In the genomic region with DNA sequence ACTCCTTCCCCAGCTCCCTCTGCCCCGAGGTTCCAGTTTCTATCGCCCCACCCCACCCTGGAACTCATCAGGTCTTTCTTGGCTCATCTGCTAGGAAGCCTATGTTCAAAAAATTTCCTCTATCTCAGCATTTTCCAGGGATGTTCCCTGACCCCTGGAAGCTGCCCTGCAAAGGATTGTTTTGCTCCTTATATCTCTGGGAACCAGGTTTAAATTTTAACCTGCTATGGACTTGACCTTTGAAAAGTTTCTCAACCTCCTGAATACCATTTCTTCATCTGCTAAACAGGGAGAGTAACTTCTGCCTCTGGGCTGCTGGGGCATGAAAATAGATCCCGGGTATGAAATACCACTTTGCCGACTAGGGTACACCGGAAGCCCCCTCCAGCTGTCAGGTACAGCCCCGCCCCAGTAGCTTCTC, we compare ENCODE assay signal across 15 mouse cellular contexts. TPM values are rescaled to one million over a fixed set of nuclear protein-coding genes. Genes with fewer than 3 reads are reported as not detected.
A peak's percentile ranks its signal among the peaks of the same experiment; 100 is the strongest.
DNase-seq lines count a peak whose midpoint lies in the region; ATAC-seq and TF ChIP-seq lines count a peak whose summit lies in the region.
"Had no signal": no experiment of that assay in that cellular context is flagged by ENCODE, and none has a peak within 500 bp of the region (broad histone marks: within the 10 kb centered on the region; RNA-seq: fewer than 3 reads in every experiment).

No protein-coding gene starts in this region.

- H3K9ac ChIP-seq in CH12.LX (ENCODE audit: insufficient read depth, low read depth) = no peak overlapping the region
- H3K9ac ChIP-seq in hindbrain, postnatal 0 days (replicated peaks; ENCODE audit: low read length) = no peak overlapping the region
- H3K9ac ChIP-seq: forebrain, embryonic 15.5 days; hindbrain, embryonic 12.5 days; stomach, embryonic 15.5 days had no signal

- 67% methylated on average over 6 of the region's 6 CpGs for WGBS in hindbrain, postnatal 0 days

- TF ChIP-seq RAD21 in CH12.LX (IDR thresholded peaks at IDR 0.05; ENCODE audit: low read depth, low read length) = no peak

- H3K4me1 ChIP-seq in CH12.LX (ENCODE audit: control insufficient read depth in 1 of 2, insufficient read depth in 2 of 2) = peaks cover 5 to 22% of the 10 kb centered on the region in 2 experiments
- no peaks in the 10 kb centered on the region for H3K4me1 ChIP-seq in hindbrain, postnatal 0 days (ENCODE audit: insufficient read depth, low read length)
- H3K4me1 ChIP-seq: forebrain, embryonic 15.5 days; hindbrain, embryonic 12.5 days; stomach, embryonic 15.5 days had no signal

- DNase-seq in CH12.LX (ENCODE audit: extremely low read depth) = no peak
- DNase-seq in R1 (ENCODE audit: low read depth, low spot score) = peak; percentile 20
- DNase-seq in kidney, adult 8-10 months = peak; percentile 69 to 90
- DNase-seq in kidney, postnatal 36 days = peak; percentile 70 to 88
- DNase-seq in hindbrain, postnatal 0 days (ENCODE audit: low spot score) = no peak
- DNase-seq in cerebellum, postnatal 36 days = no peak
- DNase-seq in thymus, postnatal 14 days = no peak
- DNase-seq: adrenal gland, adult 2 months; cerebellum, postnatal 25 days; heart, postnatal 10 days; lung, postnatal 10 days; thymus, adult 2 months had no signal

- no peaks in the 10 kb centered on the region for H3K9me3 ChIP-seq in CH12.LX (replicated peaks; ENCODE audit: low read length)
- no peaks in the 10 kb centered on the region for H3K9me3 ChIP-seq in hindbrain, postnatal 0 days (ENCODE audit: low read length)
- H3K9me3 ChIP-seq: forebrain, embryonic 15.5 days; hindbrain, embryonic 12.5 days; stomach, embryonic 15.5 days had no signal

- no peaks in the 10 kb centered on the region for H3K36me3 ChIP-seq in CH12.LX (replicated peaks in 1 of 2; ENCODE audit: control insufficient read depth in 1 of 2, insufficient read depth in 1 of 2, low read length in 1 of 2)
- no peaks in the 10 kb centered on the region for H3K36me3 ChIP-seq in hindbrain, postnatal 0 days (ENCODE audit: insufficient read depth, low read length)
- H3K36me3 ChIP-seq: forebrain, embryonic 15.5 days; hindbrain, embryonic 12.5 days; stomach, embryonic 15.5 days had no signal

- no peaks in the 10 kb centered on the region for H3K27me3 ChIP-seq in CH12.LX (replicated peaks)
- no peaks in the 10 kb centered on the region for H3K27me3 ChIP-seq in hindbrain, postnatal 0 days (ENCODE audit: insufficient read depth, low read length)
- H3K27me3 ChIP-seq: forebrain, embryonic 15.5 days; hindbrain, embryonic 12.5 days; stomach, embryonic 15.5 days had no signal

- H3K27ac ChIP-seq in CH12.LX (ENCODE audit: insufficient read depth, low read depth) = no peak overlapping the region
- no peak overlapping the region for H3K27ac ChIP-seq in hindbrain, postnatal 0 days
- H3K27ac ChIP-seq: forebrain, embryonic 15.5 days; hindbrain, embryonic 12.5 days; stomach, embryonic 15.5 days had no signal

- no peak for TF ChIP-seq CTCF in CH12.LX (conservative IDR thresholded peaks at IDR 0.05 in 1 of 2, IDR thresholded peaks at IDR 0.05 in 1 of 2; ENCODE audit: low read depth in 2 of 2, low read length in 2 of 2)
- no peak for TF ChIP-seq CTCF in hindbrain, postnatal 0 days (IDR thresholded peaks at IDR 0.05; ENCODE audit: low read depth)

- in situ Hi-C loops in CH12.LX (cut with MboI; ENCODE audit: low pct_ligation_motif_present, low pct_unique_long_range_greater_than_20kb, low sequenced_read_pairs) = no loop called here

- no peak for TF ChIP-seq EP300 in CH12.LX (IDR thresholded peaks at IDR 0.05; ENCODE audit: low read length)

- dilution Hi-C loops in CH12.LX (cut with MboI; ENCODE audit: extremely low pct_ligation_motif_present, extremely low pct_unique_long_range_greater_than_20kb, low sequenced_read_pairs) = no loop called here

- H3K4me3 ChIP-seq in CH12.LX (replicated peaks in 1 of 3; ENCODE audit: low read depth in 2 of 3, low read length in 2 of 3, poor library complexity in 1 of 3) = no peak overlapping the region
- H3K4me3 ChIP-seq in hindbrain, postnatal 0 days (ENCODE audit: low read length) = no peak overlapping the region
- H3K4me3 ChIP-seq: forebrain, embryonic 15.5 days; hindbrain, embryonic 12.5 days; stomach, embryonic 15.5 days had no signal

- H3K4me2 ChIP-seq in CH12.LX (ENCODE audit: insufficient read depth, low read depth, poor library complexity, severe bottlenecking) = no peak overlapping the region
- no peak overlapping the region for H3K4me2 ChIP-seq in hindbrain, postnatal 0 days (ENCODE audit: low read depth, low read length)
- H3K4me2 ChIP-seq: forebrain, embryonic 15.5 days; hindbrain, embryonic 12.5 days; stomach, embryonic 15.5 days had no signal

- ATAC-seq in hindbrain, postnatal 0 days = no peak
- ATAC-seq: forebrain, embryonic 15.5 days had no signal

- TF ChIP-seq POLR2A in CH12.LX (IDR thresholded peaks at IDR 0.05; ENCODE audit: low read depth, low read length) = no peak

- no peaks in the 10 kb centered on the region for H3K79me2 ChIP-seq in CH12.LX (replicated peaks; ENCODE audit: control insufficient read depth, extremely low read depth, insufficient read depth, poor library complexity, severe bottlenecking)

TF ChIP-seq in CH12.LX, 34 proteins besides CTCF, POLR2A, EP300 and RAD21:
- no peak for TF ChIP-seq MAZ (IDR thresholded peaks at IDR 0.05; ENCODE audit: low read depth, low read length)
- TF ChIP-seq ZNF384 (IDR thresholded peaks at IDR 0.05; ENCODE audit: low read depth, low read length) = no peak
- no peak for TF ChIP-seq ZC3H11A (IDR thresholded peaks at IDR 0.05; ENCODE audit: low read depth, low read length)
- 0 out of 2 replicates have a peak, but pooled peaks have one; percentile 6 for TF ChIP-seq MAFK (IDR thresholded peaks at IDR 0.05; ENCODE audit: insufficient replicate concordance, low read length)
TF ChIP-seq in CH12.LX: peak in this region for 1.

RNA-seq across cellular contexts. Expression of a gene that starts 27.5 kb away (rescaled TPM):
- 514 and 556 TPM in 2 replicates for total RNA-seq in CH12.LX (2012; rRNA removed)
- total RNA-seq in CH12.LX (2014; rRNA removed) = 529 and 543 TPM in 2 replicates
- 364 and 444 TPM in 2 replicates for polyA plus RNA-seq in CH12.LX (2012; ENCODE audit: insufficient read length, low read depth)
- 62.3 and 68.0 TPM in 2 replicates for total RNA-seq in hindbrain, postnatal 0 days (2014; rRNA removed)
- polyA plus RNA-seq in hindbrain, postnatal 0 days (2015; fragmentation: Nextera tagmentation; extraction: Ambion mirVana) = 29.6 and 31.1 TPM in 2 replicates

RNA-seq across cellular contexts. Expression of a gene that starts 31.5 kb away (rescaled TPM):
- total RNA-seq in CH12.LX (2012; rRNA removed) (28.5 and 31.1 TPM in 2 replicates), CH12.LX (2014; rRNA removed) (46.6 and 51.4 TPM in 2 replicates)
- polyA plus RNA-seq in CH12.LX (2012; ENCODE audit: insufficient read length, low read depth) = 23.0 and 25.3 TPM in 2 replicates
- total RNA-seq in hindbrain, postnatal 0 days (2014; rRNA removed) = 31.4 and 32.5 TPM in 2 replicates
- polyA plus RNA-seq in hindbrain, postnatal 0 days (2015; fragmentation: Nextera tagmentation; extraction: Ambion mirVana) = 22.2 and 22.5 TPM in 2 replicates

Comparison
In these comparisons a context has a peak if more than half of its experiments do, and no peak if none do; other contexts are left out.
1. DNase-seq: peak in R1 (single experiment), kidney, adult 8-10 months (2 of 2) and kidney, postnatal 36 days (2 of 2); none in CH12.LX (single experiment), hindbrain, postnatal 0 days (single experiment), cerebellum, postnatal 36 days (0 of 2) and thymus, postnatal 14 days (single experiment).